Mouse (Mus musculus) midbrain, embryonic 11.5 days (tissue): ENCODE measurements around the gene Tdrd9. TPM values are rescaled to one million over a fixed set of nuclear protein-coding genes. Genes with fewer than 3 reads are reported as not detected.

Source experiments
- ATAC-seq: fragments of 200-750 bp; cut with Nextera tagmentation; 2 replicates; pipeline ENCODE4 v1.8.0; 2017; ENCODE audit warnings: moderate TSS enrichment, moderate library complexity; ENCODE audit not compliant: low FRiP score
- DNase-seq: peaks from one replicate; pipeline ENCODE4 v3.0.0; 2015; ENCODE audit warnings: low spot score; ENCODE audit errors: missing footprints
- H3K27ac ChIP-seq: fragments of 300-500 bp; sonication (generic); 2 replicates; pipeline ENCODE4 v1.5.1; 2014; ENCODE audit warnings: low read depth, low read length
- H3K27me3 ChIP-seq: fragments of 300-500 bp; sonication (generic); 2 replicates; pipeline ENCODE4 v1.6.1; 2014; ENCODE audit warnings: mild to moderate bottlenecking, low read length, moderate library complexity, mixed read lengths; ENCODE audit not compliant: control insufficient read depth, insufficient read depth
- H3K36me3 ChIP-seq: fragments of 300-500 bp; sonication (generic); 2 replicates; pipeline ENCODE4 v1.6.1; 2014; ENCODE audit warnings: mild to moderate bottlenecking, low read length, moderate library complexity, mixed read lengths; ENCODE audit not compliant: control insufficient read depth, insufficient read depth
- H3K4me1 ChIP-seq: fragments of 300-500 bp; sonication (generic); 2 replicates; pipeline ENCODE4 v1.6.1; 2014; ENCODE audit warnings: low read length; ENCODE audit not compliant: control insufficient read depth, insufficient read depth
- H3K4me2 ChIP-seq: fragments of 300-500 bp; sonication (generic); 2 replicates; pipeline ENCODE4 v1.6.1; 2014; ENCODE audit warnings: mild to moderate bottlenecking, moderate library complexity
- H3K4me3 ChIP-seq: fragments of 300-500 bp; sonication (generic); 2 replicates; pipeline ENCODE4 v1.5.1; 2014; ENCODE audit warnings: low read depth, low read length
- H3K9ac ChIP-seq: fragments of 300-500 bp; sonication (generic); 2 replicates; pipeline ENCODE4 v1.6.1; 2014; ENCODE audit warnings: low read length
- H3K9me3 ChIP-seq: fragments of 300-500 bp; sonication (generic); 2 replicates; pipeline ENCODE4 v1.6.1; 2016; ENCODE audit warnings: low read length; ENCODE audit not compliant: control insufficient read depth
- WGBS: fragments of 180-500 bp; shearing (Covaris S2); extraction: QIAGEN DNeasy Blood & Tissue Kit; methylation state at CpG from one replicate; pipeline ENCODE4 v1.1.7; 2014; 5-methylcytosine and 5-hydroxymethylcytosine counted together
- polyA plus RNA-seq: library from polyadenylated mRNA; unstranded; fragments of >200 nt; fragmentation: Nextera tagmentation; extraction: Ambion mirVana; gene quantifications from 2 replicates; pipeline ENCODE4 v1.2.1, GENCODE M21; 2014

Tdrd9 gene
- 0.87 and 1.4 TPM in 2 replicates for polyA plus RNA-seq

DNA sequence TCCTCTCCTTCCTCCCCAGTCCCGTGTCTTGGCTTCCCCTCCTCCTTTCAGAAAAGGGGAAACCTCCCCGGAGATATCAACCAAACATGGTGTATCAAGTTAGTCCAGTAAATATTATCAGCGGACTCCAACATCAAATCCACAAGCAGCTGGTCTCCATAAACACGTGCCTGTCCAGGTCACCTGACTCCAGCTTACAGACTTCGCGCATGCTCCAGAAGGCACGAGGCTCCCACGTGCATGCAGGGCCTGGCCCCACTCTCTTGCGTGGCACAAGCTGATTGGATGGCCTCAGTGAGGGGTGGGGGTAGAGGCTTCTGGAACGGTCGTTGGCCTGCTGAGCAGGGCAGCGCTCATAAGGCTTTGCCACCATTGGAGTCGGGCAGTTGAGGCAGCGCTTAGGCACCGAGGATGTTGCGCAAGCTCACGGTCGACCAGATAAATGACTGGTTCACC lies at the start of gene Tdrd9:
Gene Tdrd9 (plus strand): TSS at position 329 of the 456 bp plus-strand sequence.
- ATAC-seq: no peak
- Histone ChIP-seq H3K27ac (no peak within 1 kb of the TSS), H3K36me3 (no peaks in the 10 kb centered on the region), H3K9ac (no peak within 1 kb of the TSS), H3K4me3 (no peak within 1 kb of the TSS), H3K4me2 (no peak within 1 kb of the TSS), H3K9me3 (no peaks in the 10 kb centered on the region), H3K4me1 (peaks cover under 1% of the 10 kb centered on the region), H3K27me3 (no peaks in the 10 kb centered on the region)
- peak; percentile 69 for DNase-seq
- WGBS: 91% methylated on average over 18 of the region's 18 CpGs

DNA sequence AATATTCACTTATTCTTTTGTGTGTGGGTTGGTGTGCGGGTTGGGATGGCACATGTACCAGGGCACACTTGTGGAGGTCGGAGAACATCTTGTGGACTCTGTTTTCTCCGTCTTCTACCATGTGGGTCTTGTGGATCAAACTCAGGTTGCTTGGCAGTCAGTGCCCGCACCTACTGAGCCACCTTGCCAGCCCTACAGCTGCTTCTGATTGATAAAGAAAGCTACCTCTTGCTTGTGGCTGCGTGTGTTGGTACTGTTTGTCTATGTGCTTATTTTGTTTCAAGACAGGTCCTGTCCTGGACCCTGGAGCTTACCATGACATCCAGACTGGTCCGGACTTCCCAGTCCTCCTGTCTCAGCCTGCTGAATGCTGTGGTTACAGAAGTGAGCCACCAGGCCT lies 48.2 kb upstream of the Tdrd9 start:
- DNase-seq (no peak), ATAC-seq (no peak)
- H3K27ac ChIP-seq: no peak overlapping the region
- no peaks in the 10 kb centered on the region for H3K4me1 ChIP-seq
- no peaks in the 10 kb centered on the region for H3K9me3 ChIP-seq
- no peaks in the 10 kb centered on the region for H3K36me3 ChIP-seq
- H3K4me2 ChIP-seq: no peak overlapping the region
- WGBS: 81% methylated on average over 6 of the region's 6 CpGs
- no peaks in the 10 kb centered on the region for H3K27me3 ChIP-seq
- no peak overlapping the region for H3K4me3 ChIP-seq
- no peak overlapping the region for H3K9ac ChIP-seq

DNA sequence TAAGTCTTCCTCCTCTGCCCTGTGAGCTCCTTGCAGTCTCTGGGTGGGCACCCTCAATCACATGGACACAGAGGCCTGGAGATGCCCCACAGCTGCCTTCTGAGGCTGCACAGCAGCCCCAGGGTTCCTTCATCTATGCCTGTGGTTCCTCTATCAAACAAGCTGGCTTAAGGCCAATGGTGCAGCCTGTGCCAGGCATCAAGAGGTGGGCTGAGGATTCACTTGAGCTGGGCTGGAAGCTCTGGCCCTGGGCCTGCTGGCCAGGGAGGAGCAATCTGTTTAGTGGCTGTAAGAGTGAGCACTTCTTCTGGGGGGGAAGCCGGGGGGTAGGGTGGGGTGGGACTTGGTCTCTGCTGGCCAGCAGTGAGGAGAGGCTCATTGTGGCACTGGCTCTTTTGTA lies 44.0 kb upstream of the Tdrd9 start:
- Histone ChIP-seq H3K4me1 (no peaks in the 10 kb centered on the region), H3K27me3 (no peaks in the 10 kb centered on the region), H3K4me2 (no peak overlapping the region), H3K9me3 (no peaks in the 10 kb centered on the region), H3K9ac (no peak overlapping the region), H3K4me3 (no peak overlapping the region), H3K36me3 (no peaks in the 10 kb centered on the region), H3K27ac (no peak overlapping the region)
- 94% methylated on average over 1 of the region's 1 CpGs for WGBS
- DNase-seq: no peak
- ATAC-seq: no peak

DNA sequence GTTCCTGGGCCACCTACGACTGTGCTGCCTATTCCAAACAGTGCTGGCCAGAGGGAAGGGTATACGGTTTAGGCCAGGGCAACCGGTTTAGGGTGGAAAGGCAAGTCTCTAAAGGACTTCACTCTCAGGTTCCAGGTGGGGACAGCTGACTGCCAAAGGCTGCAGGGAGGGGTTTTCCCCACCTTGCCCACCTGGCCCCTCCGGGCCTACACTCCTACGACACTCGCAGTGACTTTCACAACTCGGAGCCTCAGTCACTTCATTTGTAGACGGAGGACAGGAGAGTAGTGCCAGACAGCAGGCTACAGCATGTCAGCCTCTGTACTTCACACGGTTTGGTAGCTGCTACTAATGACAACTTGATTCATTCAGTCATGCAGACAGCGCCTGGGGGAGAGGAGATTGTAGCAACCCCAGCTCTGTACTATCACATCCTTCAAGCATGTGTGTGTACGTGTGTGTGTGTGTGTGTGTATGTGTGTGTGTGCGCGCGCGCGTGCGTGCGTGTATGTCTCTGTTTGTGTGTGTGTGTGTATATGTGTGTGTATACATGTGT lies 42.9 kb upstream of the Tdrd9 start:
- Histone ChIP-seq H3K9me3 (no peaks in the 10 kb centered on the region), H3K36me3 (no peaks in the 10 kb centered on the region), H3K4me1 (no peaks in the 10 kb centered on the region), H3K27me3 (no peaks in the 10 kb centered on the region), H3K9ac (no peak overlapping the region), H3K27ac (no peak overlapping the region), H3K4me2 (no peak overlapping the region), H3K4me3 (no peak overlapping the region)
- DNase-seq (no peak), ATAC-seq (no peak)
- WGBS: 89% methylated on average over 18 of the region's 18 CpGs

DNA sequence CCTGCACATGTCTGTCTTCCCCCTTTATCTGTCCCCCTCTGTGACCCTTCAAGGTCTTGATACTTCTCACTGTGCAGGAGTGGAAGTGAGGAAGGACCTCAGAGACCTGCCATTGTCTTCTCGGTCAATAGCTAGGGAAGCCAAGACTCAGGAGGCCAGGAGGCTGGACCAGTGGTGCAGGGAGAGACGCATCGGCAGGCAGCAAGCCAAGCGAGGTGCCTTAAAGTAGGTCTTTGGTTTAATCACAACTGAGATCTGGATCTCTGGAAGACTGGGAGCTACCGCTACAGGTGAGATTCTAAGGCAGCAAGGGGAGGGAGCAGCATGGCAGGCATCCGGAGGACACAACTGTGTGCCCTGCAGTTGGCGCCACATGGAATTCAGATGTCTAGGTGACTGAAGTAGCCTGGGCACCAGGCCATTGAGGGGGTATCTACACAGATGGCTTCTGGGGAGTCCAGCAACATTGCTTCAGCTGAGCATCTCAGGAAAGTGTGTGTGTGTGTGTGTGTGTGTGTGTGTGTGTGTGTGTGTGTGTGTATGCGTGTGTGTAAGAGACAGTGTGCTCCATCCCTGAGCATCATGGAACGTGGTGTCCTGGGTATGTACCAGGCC lies 39.8 kb upstream of the Tdrd9 start:
- 83% methylated on average over 9 of the region's 9 CpGs for WGBS
- H3K9ac ChIP-seq: no peak overlapping the region
- H3K27me3 ChIP-seq: no peaks in the 10 kb centered on the region
- DNase-seq (peak; percentile 10), ATAC-seq (no peak)
- no peak overlapping the region for H3K4me2 ChIP-seq
- H3K4me1 ChIP-seq: no peaks in the 10 kb centered on the region
- no peaks in the 10 kb centered on the region for H3K36me3 ChIP-seq
- H3K9me3 ChIP-seq: no peaks in the 10 kb centered on the region
- no peak overlapping the region for H3K27ac ChIP-seq
- no peak overlapping the region for H3K4me3 ChIP-seq

DNA sequence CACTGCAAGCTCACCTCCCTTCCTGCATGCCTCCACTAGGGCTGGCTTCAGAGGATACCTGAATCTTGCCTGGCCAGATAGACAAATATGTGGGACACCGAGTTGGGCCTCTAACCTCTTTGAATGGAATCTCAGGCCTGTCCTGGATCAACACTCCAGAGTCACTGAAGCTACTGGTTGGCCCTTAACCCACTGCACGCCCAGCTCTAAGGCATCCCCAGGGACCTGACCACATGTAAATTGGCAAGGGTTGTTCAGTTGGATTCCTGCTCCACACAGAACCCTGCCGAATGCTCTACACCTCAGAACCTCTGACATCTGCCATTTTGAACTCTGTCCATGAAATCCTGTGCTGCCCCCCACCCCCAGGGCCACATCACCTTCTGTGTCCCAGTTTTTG lies 38.8 kb upstream of the Tdrd9 start:
- Histone ChIP-seq H3K4me1 (no peaks in the 10 kb centered on the region), H3K27ac (no peak overlapping the region), H3K9me3 (no peaks in the 10 kb centered on the region), H3K4me2 (no peak overlapping the region), H3K27me3 (no peaks in the 10 kb centered on the region), H3K36me3 (no peaks in the 10 kb centered on the region), H3K9ac (no peak overlapping the region), H3K4me3 (no peak overlapping the region)
- WGBS: 66% methylated on average over 3 of the region's 3 CpGs
- DNase-seq: peak; percentile 79
- ATAC-seq: no peak

DNA sequence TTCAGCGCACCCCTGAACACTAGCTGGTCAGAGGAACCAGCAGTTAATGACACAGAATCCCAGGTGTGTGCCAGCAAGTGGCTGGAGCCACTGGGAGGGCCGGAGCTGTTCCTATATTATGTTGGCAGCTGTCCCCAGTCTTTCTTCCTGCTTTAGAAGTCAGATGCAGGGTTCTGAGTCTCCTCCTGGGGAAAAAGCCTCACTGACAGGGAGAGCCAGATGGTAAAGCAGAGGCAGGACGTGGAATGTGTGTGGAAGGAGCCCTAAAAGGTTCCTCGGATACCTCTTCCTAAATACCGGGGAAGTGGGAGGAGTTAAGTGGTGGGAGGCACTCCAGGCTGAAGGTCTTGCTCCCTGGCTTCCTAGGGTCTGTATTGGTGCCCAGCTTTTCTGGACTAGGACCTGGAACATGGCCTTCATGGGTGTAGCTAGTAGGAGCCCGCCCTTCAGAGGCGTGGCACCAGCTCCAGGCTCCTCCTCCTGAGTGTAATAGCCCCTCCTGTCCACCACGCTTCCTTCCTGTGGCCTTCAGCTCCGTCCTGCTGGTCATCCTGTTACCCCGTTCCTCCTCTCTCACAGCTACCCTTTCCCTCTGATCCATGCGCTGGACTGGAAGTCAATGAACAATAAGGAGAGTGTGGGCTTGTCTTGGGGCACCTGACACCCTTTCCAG lies 38.2 kb upstream of the Tdrd9 start:
- 70% methylated on average over 11 of the region's 11 CpGs for WGBS
- Histone ChIP-seq H3K27me3 (no peaks in the 10 kb centered on the region), H3K4me1 (no peaks in the 10 kb centered on the region), H3K4me3 (no peak overlapping the region), H3K27ac (no peak overlapping the region), H3K36me3 (no peaks in the 10 kb centered on the region), H3K9ac (no peak overlapping the region), H3K4me2 (no peak overlapping the region), H3K9me3 (no peaks in the 10 kb centered on the region)
- DNase-seq: peak; percentile 51
- no peak for ATAC-seq

DNA sequence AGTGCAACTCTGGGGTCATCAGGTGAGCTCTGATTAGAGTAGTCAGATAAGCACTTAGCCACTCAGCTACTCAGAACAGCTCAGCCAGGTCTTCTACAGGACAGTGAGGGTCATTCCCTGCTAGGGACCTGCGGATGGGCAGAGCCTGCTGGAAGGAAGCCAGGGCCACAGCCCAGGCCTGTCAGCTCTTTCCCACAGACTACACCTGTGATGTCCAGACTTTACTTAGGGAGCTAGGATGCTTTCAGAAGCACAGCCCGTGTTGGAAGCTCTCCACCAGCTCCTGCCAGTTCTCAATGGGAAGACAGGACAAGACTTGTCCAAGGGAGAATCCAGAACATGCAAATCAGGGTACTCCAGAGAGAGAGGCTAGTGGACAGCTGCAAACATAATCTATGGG lies 37.4 kb upstream of the Tdrd9 start:
- ATAC-seq: no peak
- DNase-seq: peak; percentile 79
- Histone ChIP-seq H3K36me3 (no peaks in the 10 kb centered on the region), H3K27ac (no peak overlapping the region), H3K4me2 (no peak overlapping the region), H3K27me3 (no peaks in the 10 kb centered on the region), H3K9ac (no peak overlapping the region), H3K4me1 (no peaks in the 10 kb centered on the region), H3K4me3 (no peak overlapping the region), H3K9me3 (no peaks in the 10 kb centered on the region)
- 87% methylated on average over 2 of the region's 2 CpGs for WGBS
